Mouse (Mus musculus) hindbrain, embryonic 12.5 days (tissue): ENCODE measurements around the gene Inpp5b. TPM values are rescaled to one million over a fixed set of nuclear protein-coding genes. Genes with fewer than 3 reads are reported as not detected.
A peak's percentile ranks its signal among the peaks of the same experiment; 100 is the strongest.

Experiments used
- ATAC-seq: fragments of 200-750 bp; cut with Nextera tagmentation; 2 replicates; pipeline ENCODE4 v1.8.0; 2017; ENCODE audit warnings: moderate TSS enrichment; ENCODE audit not compliant: low FRiP score
- H3K27ac ChIP-seq: fragments of 300-500 bp; sonication (generic); 2 replicates; pipeline ENCODE4 v1.5.1; 2016; ENCODE audit warnings: mild to moderate bottlenecking
- H3K27me3 ChIP-seq: fragments of 300-500 bp; sonication (generic); 2 replicates; pipeline ENCODE4 v1.6.1; 2016; ENCODE audit warnings: mild to moderate bottlenecking
- H3K36me3 ChIP-seq: fragments of 300-500 bp; sonication (generic); 2 replicates; pipeline ENCODE4 v1.6.1; 2016; ENCODE audit warnings: mild to moderate bottlenecking
- H3K4me1 ChIP-seq: fragments of 300-500 bp; sonication (generic); 2 replicates; pipeline ENCODE4 v1.6.1; 2016
- H3K4me2 ChIP-seq: fragments of 300-500 bp; sonication (generic); replicated peaks from 2 replicates; pipeline ENCODE4 v1.6.1; 2016; ENCODE audit warnings: mild to moderate bottlenecking
- H3K4me3 ChIP-seq: fragments of 300-500 bp; sonication (generic); 2 replicates; pipeline ENCODE4 v1.5.1; 2016; ENCODE audit warnings: mild to moderate bottlenecking
- H3K9ac ChIP-seq: fragments of 300-500 bp; sonication (generic); 2 replicates; pipeline ENCODE4 v1.6.1; 2016; ENCODE audit warnings: mild to moderate bottlenecking, moderate library complexity
- H3K9me3 ChIP-seq: fragments of 300-500 bp; sonication (generic); replicated peaks from 2 replicates; pipeline ENCODE4 v1.6.1; 2016; ENCODE audit warnings: mild to moderate bottlenecking
- WGBS: fragments of 180-500 bp; shearing (Covaris S2); methylation state at CpG from one replicate; pipeline ENCODE4 v1.1.7; 2016; 5-methylcytosine and 5-hydroxymethylcytosine counted together
- polyA plus RNA-seq: library from polyadenylated mRNA; unstranded; fragments of >200 nt; fragmentation: Nextera tagmentation; extraction: Ambion mirVana; gene quantifications from 2 replicates; pipeline ENCODE4 v1.2.1, GENCODE M21; 2016

The Inpp5b gene
- polyA plus RNA-seq, 1 experiment from 2014 or later = 23.7 TPM

- H3K9ac ChIP-seq = peak within 1 kb of the TSS; percentile 93
- under 1% methylated on average over 57 of the region's 57 CpGs for WGBS
- peaks cover 36% of the 10 kb centered on the region for H3K36me3 ChIP-seq
- ATAC-seq = peak; percentile 91
- H3K4me3 ChIP-seq = peak within 1 kb of the TSS; percentile 92
- H3K9me3 ChIP-seq = no peaks in the 10 kb centered on the region
- peaks cover 5% of the 10 kb centered on the region for H3K27me3 ChIP-seq
- peak within 1 kb of the TSS; percentile 96 for H3K4me2 ChIP-seq
- peak within 1 kb of the TSS; percentile 31; the same call in 1 of the 2 replicates for H3K27ac ChIP-seq
- peaks cover 24% of the 10 kb centered on the region for H3K4me1 ChIP-seq
Measured at GRCm38 (mm10) chr4:124714545-124715481, 26.8 kb upstream of the Inpp5b start, which contains the start of gene Sf3a3. Gene Sf3a3 (plus strand): TSS chr4:124714776.

GRCm38 (mm10) chr4:124719101-124719500 is 22.5 kb upstream of the Inpp5b start:
- no peaks in the 10 kb centered on the region for H3K27me3 ChIP-seq
- no peak for ATAC-seq
- H3K4me1 ChIP-seq = peaks cover 18% of the 10 kb centered on the region
- no peak overlapping the region for H3K27ac ChIP-seq
- no peak overlapping the region for H3K4me3 ChIP-seq
- no peaks in the 10 kb centered on the region for H3K9me3 ChIP-seq
- H3K36me3 ChIP-seq = peaks cover 76% of the 10 kb centered on the region
- H3K9ac ChIP-seq = no peak overlapping the region
- no peak overlapping the region for H3K4me2 ChIP-seq
- WGBS = 95% methylated on average over 4 of the region's 4 CpGs

- H3K36me3 ChIP-seq = peaks cover 96% of the 10 kb centered on the region
- WGBS = 85% methylated on average over 6 of the region's 6 CpGs
- no peak overlapping the region for H3K4me3 ChIP-seq
- no peak overlapping the region for H3K4me2 ChIP-seq
- H3K27ac ChIP-seq = no peak overlapping the region
- no peak for ATAC-seq
- no peak overlapping the region for H3K9ac ChIP-seq
- no peaks in the 10 kb centered on the region for H3K27me3 ChIP-seq
- no peaks in the 10 kb centered on the region for H3K4me1 ChIP-seq
- no peaks in the 10 kb centered on the region for H3K9me3 ChIP-seq
Measured at GRCm38 (mm10) chr4:124726121-124726520, 15.5 kb upstream of the Inpp5b start.

- Histone ChIP-seq H3K4me2 (no peak overlapping the region), H3K4me1 (peaks cover 12% of the 10 kb centered on the region), H3K27me3 (no peaks in the 10 kb centered on the region), H3K4me3 (no peak overlapping the region), H3K27ac (peak overlapping the region; percentile 57; the same call in 1 of the 2 replicates), H3K36me3 (peaks cover 16% of the 10 kb centered on the region; the same call in 1 of the 2 replicates), H3K9me3 (no peaks in the 10 kb centered on the region), H3K9ac (no peak overlapping the region)
- 81% methylated on average over 2 of the region's 2 CpGs for WGBS
- no peak for ATAC-seq
Measured at GRCm38 (mm10) chr4:124736952-124737351, 4.7 kb upstream of the Inpp5b start.

GRCm38 (mm10) chr4:124737486-124737885 is 4.2 kb upstream of the Inpp5b start:
- peaks cover 12% of the 10 kb centered on the region; the same call in 1 of the 2 replicates for H3K36me3 ChIP-seq
- no peak for ATAC-seq
- WGBS = 83% methylated on average over 5 of the region's 5 CpGs

GRCm38 (mm10) chr4:124738013-124738412 is 3.6 kb upstream of the Inpp5b start:
- Histone ChIP-seq H3K4me2 (no peak overlapping the region), H3K4me3 (no peak overlapping the region), H3K4me1 (peaks cover 17% of the 10 kb centered on the region), H3K27me3 (no peaks in the 10 kb centered on the region), H3K36me3 (peaks cover 8% of the 10 kb centered on the region; the same call in 1 of the 2 replicates), H3K9me3 (no peaks in the 10 kb centered on the region), H3K27ac (no peak overlapping the region), H3K9ac (no peak overlapping the region)
- ATAC-seq = no peak
- 61% methylated on average over 4 of the region's 4 CpGs for WGBS

More at GRCm38 (mm10) chr4:124737486-124737885, 4.2 kb upstream of the Inpp5b start:
- H3K27ac ChIP-seq = peak overlapping the region; percentile 57; the same call in 1 of the 2 replicates
- H3K9ac ChIP-seq = no peak overlapping the region
- H3K27me3 ChIP-seq = no peaks in the 10 kb centered on the region
- H3K9me3 ChIP-seq = no peaks in the 10 kb centered on the region
- no peak overlapping the region for H3K4me2 ChIP-seq
- no peak overlapping the region for H3K4me3 ChIP-seq
- peaks cover 17% of the 10 kb centered on the region for H3K4me1 ChIP-seq

GRCm38 (mm10) chr4:124738783-124739182 is 2.9 kb upstream of the Inpp5b start:
- peaks cover under 1% of the 10 kb centered on the region; the same call in 1 of the 2 replicates for H3K36me3 ChIP-seq
- no peak for ATAC-seq
- no peak overlapping the region for H3K4me3 ChIP-seq
- no peaks in the 10 kb centered on the region for H3K9me3 ChIP-seq
- peaks cover 17% of the 10 kb centered on the region for H3K4me1 ChIP-seq
- H3K27me3 ChIP-seq = no peaks in the 10 kb centered on the region
- no peak overlapping the region for H3K27ac ChIP-seq
- no peak overlapping the region for H3K4me2 ChIP-seq
- 66% methylated on average over 1 of the region's 1 CpGs for WGBS
- H3K9ac ChIP-seq = no peak overlapping the region

- H3K4me3 ChIP-seq = no peak overlapping the region
- peaks cover 11% of the 10 kb centered on the region for H3K4me1 ChIP-seq
- peaks cover 6% of the 10 kb centered on the region; the same call in 1 of the 2 replicates for H3K36me3 ChIP-seq
- no peak overlapping the region for H3K9ac ChIP-seq
- 87% methylated on average over 11 of the region's 11 CpGs for WGBS
- no peak overlapping the region for H3K27ac ChIP-seq
- H3K27me3 ChIP-seq = no peaks in the 10 kb centered on the region
- no peak overlapping the region for H3K4me2 ChIP-seq
- ATAC-seq = no peak
- H3K9me3 ChIP-seq = no peaks in the 10 kb centered on the region
Measured at GRCm38 (mm10) chr4:124742839-124743238, 1.2 kb downstream of the Inpp5b start.

- Histone ChIP-seq H3K9ac (no peak overlapping the region), H3K4me2 (no peak overlapping the region), H3K27ac (no peak overlapping the region), H3K27me3 (peaks cover 10% of the 10 kb centered on the region), H3K36me3 (peaks cover 6% of the 10 kb centered on the region; the same call in 1 of the 2 replicates), H3K4me1 (peaks cover 13% of the 10 kb centered on the region), H3K9me3 (no peaks in the 10 kb centered on the region), H3K4me3 (no peak overlapping the region)
- no peak for ATAC-seq
- 77% methylated on average over 7 of the region's 7 CpGs for WGBS
Measured at GRCm38 (mm10) chr4:124746577-124746976, 4.9 kb downstream of the Inpp5b start.

- Histone ChIP-seq H3K36me3 (peaks cover 6% of the 10 kb centered on the region; the same call in 1 of the 2 replicates), H3K4me1 (peaks cover 16% of the 10 kb centered on the region), H3K4me2 (no peak overlapping the region), H3K4me3 (no peak overlapping the region), H3K27me3 (peaks cover 10% of the 10 kb centered on the region), H3K9me3 (no peaks in the 10 kb centered on the region), H3K9ac (no peak overlapping the region), H3K27ac (no peak overlapping the region)
- ATAC-seq = no peak
- WGBS = 61% methylated on average over 4 of the region's 4 CpGs
Measured at GRCm38 (mm10) chr4:124747851-124748250, 6.2 kb downstream of the Inpp5b start.

GRCm38 (mm10) chr4:124751300-124752250 is 9.9 kb downstream of the Inpp5b start:
- H3K9me3 ChIP-seq = no peaks in the 10 kb centered on the region
- ATAC-seq = peak; percentile 100
- peak overlapping the region; percentile 59 for H3K4me3 ChIP-seq
- H3K4me1 ChIP-seq = peaks cover 16% of the 10 kb centered on the region
- WGBS = under 1% methylated on average over 75 of the region's 75 CpGs
- H3K27me3 ChIP-seq = peaks cover 10% of the 10 kb centered on the region
- peak overlapping the region; percentile 77 for H3K9ac ChIP-seq
- H3K27ac ChIP-seq = no peak overlapping the region
- H3K36me3 ChIP-seq = no peaks in the 10 kb centered on the region; the same call in 1 of the 2 replicates
- peak overlapping the region; percentile 98 for H3K4me2 ChIP-seq
